Comparison of ENCODE assay signal across 11 mouse cellular contexts in genomic region chr1:120603656-120604051, GRCm38 (mm10). TPM values are rescaled to one million over a fixed set of nuclear protein-coding genes. Genes with fewer than 3 reads are reported as not detected.
A peak's percentile ranks its signal among the peaks of the same experiment; 100 is the strongest.
DNase-seq lines count a peak whose midpoint lies in the region; ATAC-seq and TF ChIP-seq lines count a peak whose summit lies in the region.
"Had no signal": no experiment of that assay in that cellular context is flagged by ENCODE, and none has a peak within 500 bp of the region (broad histone marks: within the 10 kb centered on the region; RNA-seq: fewer than 3 reads in every experiment).

No protein-coding gene starts in this region.

- H3K27ac ChIP-seq in heart, embryonic 10.5 days: no peak overlapping the region
- no peak overlapping the region for H3K27ac ChIP-seq in ES-E14 (ENCODE audit: insufficient read depth, low read depth, low read length, poor library complexity, severe bottlenecking)
- no peak overlapping the region for H3K27ac ChIP-seq in forebrain, embryonic 13.5 days
- H3K27ac ChIP-seq in liver, embryonic 16.5 days (ENCODE audit: low read length): no peak overlapping the region

- in situ Hi-C loops in ES-E14 (cut with MboI; ENCODE audit: low sequenced_read_pairs in 2 of 2, unreplicated experiment in 2 of 2): no loop called here

- H3K4me1 ChIP-seq in heart, embryonic 10.5 days: peaks cover 20% of the 10 kb centered on the region
- H3K4me1 ChIP-seq in ES-E14 (ENCODE audit: control insufficient read depth in 2 of 2, insufficient read depth in 2 of 2, low read length in 2 of 2, poor library complexity in 1 of 2): peaks cover 0 to 10% of the 10 kb centered on the region in 2 experiments; a peak in 1 of 4 replicates
- H3K4me1 ChIP-seq in forebrain, embryonic 13.5 days: peaks cover 24% of the 10 kb centered on the region
- no peaks in the 10 kb centered on the region; the same call in 1 of the 2 replicates for H3K4me1 ChIP-seq in liver, embryonic 16.5 days (ENCODE audit: control insufficient read depth, low read depth, low read length)

- H3K36me3 ChIP-seq in heart, embryonic 10.5 days: no peaks in the 10 kb centered on the region
- no peaks in the 10 kb centered on the region for H3K36me3 ChIP-seq in ES-E14 (ENCODE audit: control insufficient read depth, insufficient read depth, low read length, poor library complexity, severe bottlenecking)
- no peaks in the 10 kb centered on the region for H3K36me3 ChIP-seq in forebrain, embryonic 13.5 days (ENCODE audit: poor library complexity, severe bottlenecking)
- no peaks in the 10 kb centered on the region for H3K36me3 ChIP-seq in liver, embryonic 16.5 days (ENCODE audit: control insufficient read depth, insufficient read depth)

- H3K27me3 ChIP-seq in heart, embryonic 10.5 days (ENCODE audit: insufficient read depth, poor library complexity, severe bottlenecking): peaks cover 94% of the 10 kb centered on the region
- H3K27me3 ChIP-seq in forebrain, embryonic 13.5 days: peaks cover 92% of the 10 kb centered on the region
- H3K27me3 ChIP-seq in liver, embryonic 16.5 days (ENCODE audit: control insufficient read depth, insufficient read depth, low read depth, low read length): peaks cover 98% of the 10 kb centered on the region

- intact Hi-C loops in heart, postnatal 10 days (cut with DNase I): loop anchor here (5.0 kb wide), 1 partner anchor 154 kb away; no protein-coding TSS in a partner anchor

- ATAC-seq in forebrain, embryonic 13.5 days: no peak
- no peak for ATAC-seq in liver, embryonic 16.5 days (ENCODE audit: low read depth)
- ATAC-seq in frontal cortex, adult (ENCODE audit: low TSS enrichment): no peak
- ATAC-seq in inflammation-experienced regulatory T-cells, adult 6 months: no peak

- H3K9me3 ChIP-seq in heart, embryonic 10.5 days: no peaks in the 10 kb centered on the region
- no peaks in the 10 kb centered on the region for H3K9me3 ChIP-seq in ES-E14 (ENCODE audit: control insufficient read depth, insufficient read depth, low read depth, low read length)
- H3K9me3 ChIP-seq in forebrain, embryonic 13.5 days (replicated peaks): no peaks in the 10 kb centered on the region
- no peaks in the 10 kb centered on the region for H3K9me3 ChIP-seq in liver, embryonic 16.5 days (replicated peaks; ENCODE audit: control insufficient read depth, low read length)

- no peak for DNase-seq in heart, embryonic 10.5 days (ENCODE audit: low spot score)
- no peak for DNase-seq in heart, postnatal 10 days
- DNase-seq in ES-E14 (ENCODE audit: low read depth, low spot score): no peak
- no peak for DNase-seq in thymus, postnatal 4 days

- peak overlapping the region; percentile 54; the same call in 1 of the 2 replicates for H3K9ac ChIP-seq in ES-E14 (ENCODE audit: insufficient read depth, low read depth, low read length, poor library complexity, severe bottlenecking)
- H3K9ac ChIP-seq in forebrain, embryonic 13.5 days: peak overlapping the region; percentile 61; the same call in 1 of the 2 replicates
- H3K9ac ChIP-seq in liver, embryonic 16.5 days (ENCODE audit: low read depth, low read length): no peak overlapping the region

- H3K4me2 ChIP-seq in forebrain, embryonic 13.5 days: peak overlapping the region; percentile 72
- no peak overlapping the region for H3K4me2 ChIP-seq in liver, embryonic 16.5 days (ENCODE audit: low read depth, low read length)

- H3K4me3 ChIP-seq in heart, embryonic 10.5 days: peak overlapping the region; percentile 63
- H3K4me3 ChIP-seq in ES-E14 (ENCODE audit: insufficient read depth in 1 of 2, low read depth in 1 of 2, low read length in 2 of 2, poor library complexity in 1 of 2, severe bottlenecking in 1 of 2): peak overlapping the region in 1 of 2 experiments; percentile 63; a peak in 2 of 4 replicates
- peak overlapping the region; percentile 39 for H3K4me3 ChIP-seq in forebrain, embryonic 13.5 days
- H3K4me3 ChIP-seq in liver, embryonic 16.5 days (ENCODE audit: low read depth, low read length): peak overlapping the region; percentile 39; the same call in 1 of the 2 replicates
- H3K4me3 ChIP-seq: erythroblast, embryonic 14.5 days had no signal

- WGBS in heart, embryonic 10.5 days: 0% methylated on average over 35 of the region's 35 CpGs
- under 1% methylated on average over 35 of the region's 35 CpGs for WGBS in forebrain, embryonic 13.5 days
- WGBS in liver, embryonic 16.5 days (ENCODE audit: insufficient replicate concordance): 2% methylated on average over 35 of the region's 35 CpGs

TF ChIP-seq in ES-E14, 5 proteins besides CTCF, POLR2A, EP300 and RAD21:
- no peak for TF ChIP-seq CHD2 (IDR thresholded peaks at IDR 0.05; ENCODE audit: low read depth, low read length)
- no peak for TF ChIP-seq HCFC1 (IDR thresholded peaks at IDR 0.05; ENCODE audit: borderline replicate concordance, insufficient read depth, low read length)
- TF ChIP-seq ZNF384 (IDR thresholded peaks at IDR 0.05; ENCODE audit: low read depth, low read length): no peak
- TF ChIP-seq ZC3H11A (IDR thresholded peaks at IDR 0.05; ENCODE audit: borderline replicate concordance, low read depth, low read length): no peak
- TF ChIP-seq MAFK (IDR thresholded peaks at IDR 0.05; ENCODE audit: insufficient read depth, low read depth, low read length): no peak

RNA-seq across cellular contexts. Expression of gene En1, which starts 1.4 kb away (rescaled TPM):
- polyA plus RNA-seq in heart, embryonic 10.5 days (2016; fragmentation: Nextera tagmentation; extraction: Ambion mirVana): 0.57 TPM in 1 of 2 replicates, not detected in the other
- not detected for total RNA-seq in heart, postnatal 10 days (2021)
- total RNA-seq in ES-E14 (2012; rRNA removed): 0.63 and 1.2 TPM in 2 replicates
- 0.13 TPM in 1 of 2 replicates, not detected in the other for polyA plus RNA-seq in forebrain, embryonic 13.5 days (2015; fragmentation: Nextera tagmentation; extraction: Ambion mirVana)
- polyA plus RNA-seq in liver, embryonic 16.5 days (2015; fragmentation: Nextera tagmentation; extraction: Ambion mirVana): not detected in 2 replicates
- not detected for polyA plus RNA-seq in inflammation-experienced regulatory T-cells, adult 6 months (2017; shearing (Covaris generic))
- total RNA-seq: MEL; neutrophil, adult 5-6 weeks had no signal
- polyA plus RNA-seq: erythroblast, embryonic 14.5 days had no signal
